Mouse (Mus musculus) stomach, embryonic 16.5 days (tissue): ENCODE results near the gene Hist1h2bq. TPM values are rescaled to one million over a fixed set of nuclear protein-coding genes. Genes with fewer than 3 reads are reported as not detected.

Experiments
- microRNA-seq: library from miRNA; unstranded; fragments of <30 nt; microRNA quantifications from one replicate; pipeline ENCODE4, GENCODE M21; 2016
- polyA plus RNA-seq: library from polyadenylated mRNA; unstranded; fragments of >200 nt; fragmentation: Nextera tagmentation; extraction: Ambion mirVana; gene quantifications from 2 replicates; pipeline ENCODE4 v1.2.1, GENCODE M21; 2015

The Hist1h2bq gene
- polyA plus RNA-seq, 1 experiment from 2014 or later, result 14.2 TPM

Small RNA genes lying within 50 kb of the gene (microRNA-seq; reads per million reads assigned to microRNA genes)
- gene Gm19658 (not detected), gene Gm44346 (not detected), gene Gm44466 (not detected)

Other genes starting within 250 kb of the Hist1h2bq start
- not detected in 2 replicates for gene Olfr1364, start 228.4 kb downstream of the Hist1h2bq start, polyA plus RNA-seq
- gene Olfr1362, start 196.2 kb downstream of the Hist1h2bq start, polyA plus RNA-seq, result not detected in 2 replicates
- gene Olfr11, start 167.7 kb downstream of the Hist1h2bq start, polyA plus RNA-seq, result not detected in 2 replicates
- not detected in 2 replicates for gene Olfr1361, start 146.8 kb downstream of the Hist1h2bq start, polyA plus RNA-seq
- gene Olfr1360, start 132.8 kb downstream of the Hist1h2bq start, polyA plus RNA-seq, result not detected in 2 replicates
- gene Olfr1359, start 112.1 kb downstream of the Hist1h2bq start, polyA plus RNA-seq, result not detected in 2 replicates
- gene Hist1h2bl, start 94.1 kb downstream of the Hist1h2bq start, polyA plus RNA-seq, result 1.5 and 3.8 TPM in 2 replicates
- 7.3 and 11.8 TPM in 2 replicates for gene Hist1h2ai, start 93.8 kb downstream of the Hist1h2bq start, polyA plus RNA-seq
- gene Hist1h3h, start 92.5 kb downstream of the Hist1h2bq start, polyA plus RNA-seq, result 4.6 and 5.6 TPM in 2 replicates
- 1.9 and 2.5 TPM in 2 replicates for gene Hist1h2bm, start 88.2 kb downstream of the Hist1h2bq start, polyA plus RNA-seq
- gene Hist1h4j, start 75.1 kb downstream of the Hist1h2bq start, polyA plus RNA-seq, result 1.7 and 2.3 TPM in 2 replicates
- 3.9 and 8.4 TPM in 2 replicates for gene Hist1h4k, start 59.7 kb downstream of the Hist1h2bq start, polyA plus RNA-seq
- 18.1 and 21.5 TPM in 2 replicates for gene Hist1h2ak, start 56.4 kb downstream of the Hist1h2bq start, polyA plus RNA-seq
- gene Hist1h2bn, start 56.1 kb downstream of the Hist1h2bq start, polyA plus RNA-seq, result 1.3 and 2.9 TPM in 2 replicates
- gene Hist1h1b, start 29.6 kb downstream of the Hist1h2bq start, polyA plus RNA-seq, result 9.6 and 10.6 TPM in 2 replicates
- 59.9 and 94.5 TPM in 2 replicates for gene Hist1h3i, start 26.8 kb downstream of the Hist1h2bq start, polyA plus RNA-seq
- 1.9 and 2.6 TPM in 2 replicates for gene Hist1h2an, start 23.0 kb downstream of the Hist1h2bq start, polyA plus RNA-seq
- 0.77 and 1.4 TPM in 2 replicates for gene Hist1h2bp, start 22.7 kb downstream of the Hist1h2bq start, polyA plus RNA-seq
- 1.5 TPM in 1 of 2 replicates, not detected in the other for gene Hist1h2ao, start 268 bp upstream of the Hist1h2bq start, polyA plus RNA-seq
- gene Hist1h4m, start 1.5 kb upstream of the Hist1h2bq start, polyA plus RNA-seq, result not detected in 2 replicates
- gene Hist1h4n, start 22.0 kb upstream of the Hist1h2bq start, polyA plus RNA-seq, result 13.0 and 15.5 TPM in 2 replicates
- 1,905 and 2,657 TPM in 2 replicates for gene Hist1h2ap, start 23.3 kb upstream of the Hist1h2bq start, polyA plus RNA-seq
- gene Hist1h2br, start 23.5 kb upstream of the Hist1h2bq start, polyA plus RNA-seq, result 11.8 and 18.5 TPM in 2 replicates
- 5.3 and 6.2 TPM in 2 replicates for gene Zfp184, start 134.9 kb upstream of the Hist1h2bq start, polyA plus RNA-seq
- 0.09 TPM in 1 of 2 replicates, not detected in the other for gene Pom121l2, start 171.0 kb upstream of the Hist1h2bq start, polyA plus RNA-seq
- gene Prss16, start 199.5 kb upstream of the Hist1h2bq start, polyA plus RNA-seq, result 0.92 and 1.1 TPM in 2 replicates
- gene Hist1h2ah, start 225.4 kb upstream of the Hist1h2bq start, polyA plus RNA-seq, result 10.9 TPM in 1 of 2 replicates, not detected in the other
- gene Hist1h2bk, start 225.7 kb upstream of the Hist1h2bq start, polyA plus RNA-seq, result 2.6 and 4.0 TPM in 2 replicates
- gene Hist1h4i, start 231.2 kb upstream of the Hist1h2bq start, polyA plus RNA-seq, result 13.4 and 15.5 TPM in 2 replicates
- 17.8 and 25.3 TPM in 2 replicates for gene Hist1h2ag, start 232.7 kb upstream of the Hist1h2bq start, polyA plus RNA-seq
- gene Hist1h2bj, start 233.0 kb upstream of the Hist1h2bq start, polyA plus RNA-seq, result 5.6 and 10.3 TPM in 2 replicates